Mouse (Mus musculus) adrenal gland, adult (tissue): ENCODE measurements around the gene Cers6.

Experiments used
- DNase-seq, 2 experiments: peaks; one replicate each; pipeline ENCODE4 v3.0.0; 2022 to 2023; ENCODE audit warnings: low spot score in 1 of 2; ENCODE audit not compliant: inconsistent age in 2 of 2

Gene Cers6

GRCm38 (mm10) chr2:68879071-68879651 lies 17.9 kb downstream of the Cers6 start:
- DNase-seq = no peak

DNA sequence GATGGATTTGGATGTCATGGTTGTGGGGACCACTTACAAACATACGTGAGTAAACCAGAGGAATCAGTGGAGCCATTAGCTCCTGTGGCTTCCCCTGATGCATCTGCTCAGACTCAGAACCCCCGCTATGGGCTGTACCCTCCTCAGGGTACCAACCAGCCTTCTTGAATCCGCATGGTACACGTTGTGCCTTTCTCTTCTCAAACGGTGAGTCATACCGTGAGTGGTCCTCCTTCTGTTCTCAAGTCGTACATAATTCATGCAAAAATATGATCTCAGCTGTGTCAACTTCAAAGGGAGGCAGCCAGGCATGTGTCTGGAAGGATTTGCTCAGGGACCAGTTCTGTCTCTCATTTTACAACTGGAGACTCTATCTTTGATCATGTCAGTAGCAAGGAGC lies 23.3 kb downstream of the Cers6 start:
- no peak for DNase-seq

DNA sequence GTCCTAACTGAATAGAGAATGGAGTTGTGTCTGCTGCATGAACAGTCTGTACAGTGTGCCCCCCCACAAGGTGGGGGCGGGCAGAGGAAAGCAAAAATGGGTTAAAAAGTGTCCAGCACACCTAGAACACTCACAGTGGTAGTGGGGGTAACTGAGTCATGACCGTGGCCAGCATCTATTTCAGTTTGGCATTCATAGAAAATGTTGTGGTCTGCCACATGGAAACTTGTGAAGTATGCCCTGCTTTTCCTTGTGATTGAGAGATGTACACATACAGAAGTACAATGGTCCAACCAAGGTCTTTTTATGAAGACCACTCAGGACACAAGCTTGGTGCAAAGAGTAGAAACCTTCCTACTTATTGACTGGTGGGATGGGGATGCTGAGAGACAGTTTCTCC lies 24.0 kb downstream of the Cers6 start:
- no peak for DNase-seq

DNA sequence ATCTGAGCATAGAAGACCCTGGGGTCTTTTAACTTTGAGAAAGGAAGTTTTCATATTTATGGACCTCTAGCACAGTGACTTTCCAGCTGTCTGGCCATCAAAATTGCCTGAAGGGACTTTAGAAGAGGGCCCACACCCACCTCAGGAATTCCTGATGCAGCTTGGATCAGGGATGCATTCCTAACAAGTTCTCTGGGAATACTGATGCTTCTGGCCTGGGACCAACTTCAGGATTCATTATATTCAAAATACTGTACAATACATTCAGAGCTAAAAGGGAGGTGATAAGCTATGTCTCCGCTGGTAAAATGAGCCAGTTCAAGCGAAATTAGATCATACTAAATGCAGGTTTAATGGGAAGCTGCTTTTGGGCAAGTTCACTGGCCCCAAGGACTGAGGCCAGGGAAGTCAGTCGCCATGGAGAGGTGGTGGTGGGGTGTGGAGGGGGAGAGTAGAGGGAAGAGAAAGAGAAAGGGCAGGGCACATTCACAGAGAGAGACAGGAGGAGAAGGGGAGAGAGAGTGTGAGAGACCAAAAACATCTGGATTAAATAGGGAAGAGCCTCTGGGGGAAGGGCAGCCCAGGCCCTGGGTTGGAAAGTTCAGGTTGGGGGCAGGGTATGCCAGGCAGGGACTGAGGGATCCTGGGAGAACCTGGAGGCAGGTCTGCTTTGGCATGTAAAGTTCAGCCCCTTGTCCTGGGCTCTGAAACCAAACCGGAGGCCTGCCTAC lies 24.7 kb downstream of the Cers6 start:
- no peak for DNase-seq

DNA sequence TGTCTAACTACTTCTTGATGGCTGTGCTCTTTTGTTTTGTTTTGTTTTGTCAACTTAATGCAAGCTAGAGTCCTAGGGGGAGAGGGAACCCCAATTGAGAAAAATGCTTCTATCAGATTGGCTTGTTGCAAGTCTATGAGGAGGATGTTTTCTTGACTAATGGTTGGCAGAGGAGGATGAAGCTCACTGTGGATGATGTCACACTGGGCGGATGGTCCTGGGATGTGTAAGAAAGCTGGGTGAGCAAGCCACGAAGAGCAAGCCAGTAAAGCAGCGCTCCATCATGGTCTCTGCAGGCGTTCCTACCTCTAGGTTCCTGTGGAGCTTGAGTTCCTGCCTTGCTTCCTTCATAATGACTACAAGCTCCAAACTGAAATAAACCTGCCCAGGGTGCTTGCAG lies 25.4 kb downstream of the Cers6 start:
- DNase-seq = no peak

- no peak for DNase-seq
Observed at GRCm38 (mm10) chr2:68888094-68888705, 27.0 kb downstream of the Cers6 start.

DNA sequence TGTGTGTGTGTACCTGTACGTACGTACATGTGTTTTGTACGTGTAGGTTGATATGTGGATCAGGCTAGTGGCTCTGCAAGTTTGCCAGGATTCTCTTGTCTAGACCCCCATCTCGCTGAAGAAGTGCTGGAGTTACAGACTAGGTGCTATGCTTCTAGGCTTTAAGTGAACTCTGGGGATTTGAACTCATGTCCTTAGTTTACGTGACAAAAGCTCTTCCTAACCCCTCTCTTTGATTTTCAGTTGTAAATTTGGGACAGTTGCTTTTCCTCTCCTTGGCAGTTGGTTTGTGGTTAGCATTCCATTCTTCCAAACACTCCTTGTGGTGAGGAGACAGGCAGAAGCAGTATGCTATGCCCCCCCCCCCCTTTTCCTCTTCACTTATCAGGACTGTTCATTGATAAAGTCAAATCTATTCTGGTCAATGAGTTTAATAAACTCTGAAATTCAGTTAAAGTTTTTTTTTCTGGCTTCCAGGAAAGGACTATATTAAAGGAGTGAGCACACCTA lies 28.5 kb downstream of the Cers6 start:
- DNase-seq = no peak

DNA sequence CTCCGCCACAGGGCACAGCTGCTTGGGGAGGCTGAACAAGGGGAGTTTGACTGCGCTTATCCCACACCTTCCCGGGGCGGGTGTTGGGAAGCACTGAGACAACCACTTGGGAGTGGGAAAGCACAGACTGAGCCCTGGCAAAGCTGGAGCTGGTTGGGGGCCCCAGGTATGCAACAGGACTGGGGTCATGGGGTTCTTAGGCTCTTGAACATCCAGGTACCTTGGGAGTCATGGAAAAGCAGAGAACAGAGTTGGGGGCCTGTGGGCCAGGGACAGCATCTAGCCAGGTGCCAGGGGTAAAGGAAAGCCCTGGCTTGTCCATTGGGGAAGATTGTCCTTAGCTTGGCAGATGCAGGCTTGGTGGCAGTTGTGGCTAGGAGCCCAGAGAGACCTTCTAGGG lies 31.2 kb downstream of the Cers6 start:
- no peak for DNase-seq

DNA sequence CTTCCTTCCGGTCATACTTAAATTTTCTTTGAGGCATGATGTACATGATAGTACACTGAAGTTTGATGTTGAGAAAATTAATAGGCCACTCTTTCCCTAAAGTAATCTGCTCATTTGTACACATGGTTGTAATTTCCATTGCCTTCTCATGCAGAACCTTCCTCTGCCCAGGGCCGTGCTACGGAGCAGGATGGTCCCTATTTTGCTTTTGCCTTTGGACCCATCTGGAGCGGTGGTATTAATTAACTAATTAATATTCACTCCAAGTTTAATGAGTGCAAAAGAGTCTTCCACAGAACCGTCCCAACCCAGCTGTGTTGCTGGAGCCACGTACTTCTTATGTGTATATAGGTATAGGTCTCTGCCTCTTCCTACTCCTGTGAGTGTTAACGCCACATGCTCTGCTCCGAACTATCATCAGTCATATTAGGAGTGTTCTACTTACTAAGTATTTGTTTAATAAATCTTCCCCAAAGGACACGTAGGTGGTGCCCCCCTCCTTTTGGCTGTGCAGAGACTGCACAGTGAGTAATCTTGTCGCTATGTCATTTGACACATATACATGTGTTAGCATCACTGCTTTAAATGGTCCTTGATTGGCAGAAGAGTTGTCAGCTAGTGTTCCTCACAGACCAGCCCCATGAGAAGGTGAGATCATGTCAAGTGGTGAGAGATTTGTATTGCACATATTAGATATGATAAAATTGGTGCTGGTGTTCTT lies 34.0 kb downstream of the Cers6 start:
- no peak for DNase-seq

- DNase-seq = no peak
Observed at GRCm38 (mm10) chr2:68896196-68896595, 35.0 kb downstream of the Cers6 start.

DNA sequence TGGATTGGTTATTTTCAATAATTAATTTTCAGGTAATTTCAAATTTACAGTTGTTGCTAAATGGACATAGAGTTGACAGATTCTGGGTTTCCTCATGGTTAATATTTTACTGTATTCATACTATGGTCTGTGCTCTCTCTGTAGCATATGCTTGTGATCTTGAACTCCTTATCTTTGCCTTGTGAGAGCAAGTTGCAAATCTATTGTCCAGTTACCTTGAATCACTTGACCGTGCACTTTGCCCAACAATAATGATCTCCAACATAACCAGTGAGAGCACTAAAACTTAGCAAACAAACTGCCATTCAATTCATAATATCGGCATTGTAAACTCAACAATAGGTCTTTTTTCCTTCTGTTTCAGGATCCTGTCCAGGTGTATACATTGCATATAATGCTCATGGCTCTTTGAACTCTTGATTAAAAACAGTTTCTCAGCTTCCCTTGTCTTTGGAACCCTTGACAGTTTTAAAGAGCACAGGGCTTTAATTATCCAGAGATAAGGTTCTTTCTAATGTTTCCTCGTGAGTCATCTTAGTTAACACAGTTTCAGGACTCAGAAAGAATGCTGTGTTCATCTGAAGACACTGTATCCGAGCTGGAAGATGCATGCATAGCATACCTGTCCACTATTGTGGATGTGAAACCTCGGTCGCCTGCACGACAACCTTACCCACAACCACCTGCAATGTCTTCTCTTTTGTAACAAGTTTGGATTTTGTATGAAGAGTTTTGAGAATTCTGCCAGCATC lies 38.7 kb downstream of the Cers6 start:
- no peak for DNase-seq

GRCm38 (mm10) chr2:68900640-68901378 lies 39.6 kb downstream of the Cers6 start:
- no peak for DNase-seq

DNA sequence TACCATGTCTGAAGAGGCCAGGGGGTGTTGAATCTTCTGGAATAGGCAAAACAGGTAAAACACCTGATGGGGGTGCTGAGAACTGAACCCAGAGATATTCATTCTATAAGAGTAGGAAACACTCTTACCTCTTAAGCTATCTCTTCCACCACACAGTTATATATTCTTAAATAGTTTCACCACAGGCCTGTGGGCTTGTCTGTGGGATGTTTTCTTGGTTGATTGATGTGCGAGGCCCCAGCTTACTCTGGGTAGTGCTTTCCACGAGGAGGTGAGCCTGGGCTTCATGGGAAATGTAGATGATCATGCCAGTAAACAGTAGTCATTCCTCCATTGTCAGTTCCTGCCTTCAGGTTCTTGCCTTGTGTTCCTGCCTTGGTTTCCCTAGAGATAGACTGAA lies 40.5 kb downstream of the Cers6 start:
- DNase-seq = no peak

GRCm38 (mm10) chr2:68902546-68902945 lies 41.3 kb downstream of the Cers6 start:
- peak; percentile 20 to 64 for DNase-seq

- no peak for DNase-seq
Observed at GRCm38 (mm10) chr2:68906921-68907320, 45.7 kb downstream of the Cers6 start.

DNA sequence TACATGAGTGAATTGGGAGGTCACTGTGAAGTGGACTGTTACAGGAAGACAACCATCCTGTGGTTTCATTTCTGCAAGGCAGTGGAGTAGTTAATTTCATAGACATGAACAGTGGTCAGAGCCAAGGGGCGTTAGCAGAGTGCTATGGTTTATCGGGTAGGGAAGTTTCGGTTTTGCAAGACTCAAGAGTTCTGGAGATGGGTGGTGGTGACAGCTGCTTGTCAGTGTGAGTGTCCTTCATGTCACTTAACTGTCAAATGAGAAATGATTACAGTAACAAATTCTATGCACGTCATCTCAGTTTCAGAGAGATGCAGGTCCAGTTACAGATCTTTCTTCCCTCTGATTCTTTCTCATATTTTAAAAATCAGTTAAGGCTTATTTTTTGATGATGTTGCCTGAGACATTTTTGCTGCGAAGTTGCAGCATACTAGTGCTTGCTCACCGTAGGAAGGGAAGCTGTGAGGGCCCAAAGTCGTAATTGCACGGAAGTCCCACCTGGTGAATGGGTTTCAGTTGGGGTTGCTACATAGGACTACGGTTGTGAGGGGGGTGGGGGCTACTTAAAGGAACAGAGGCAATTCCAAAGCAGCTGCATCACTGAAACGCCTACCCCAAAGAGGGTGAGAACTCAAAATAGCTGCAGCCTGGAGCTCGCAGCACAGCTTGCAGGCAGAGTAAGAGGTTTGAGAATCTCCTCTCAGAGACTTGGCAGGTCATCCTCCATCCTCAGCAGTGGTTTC lies 46.7 kb downstream of the Cers6 start:
- DNase-seq = no peak

GRCm38 (mm10) chr2:68910727-68911126 lies 49.5 kb downstream of the Cers6 start:
- DNase-seq = no peak

DNA sequence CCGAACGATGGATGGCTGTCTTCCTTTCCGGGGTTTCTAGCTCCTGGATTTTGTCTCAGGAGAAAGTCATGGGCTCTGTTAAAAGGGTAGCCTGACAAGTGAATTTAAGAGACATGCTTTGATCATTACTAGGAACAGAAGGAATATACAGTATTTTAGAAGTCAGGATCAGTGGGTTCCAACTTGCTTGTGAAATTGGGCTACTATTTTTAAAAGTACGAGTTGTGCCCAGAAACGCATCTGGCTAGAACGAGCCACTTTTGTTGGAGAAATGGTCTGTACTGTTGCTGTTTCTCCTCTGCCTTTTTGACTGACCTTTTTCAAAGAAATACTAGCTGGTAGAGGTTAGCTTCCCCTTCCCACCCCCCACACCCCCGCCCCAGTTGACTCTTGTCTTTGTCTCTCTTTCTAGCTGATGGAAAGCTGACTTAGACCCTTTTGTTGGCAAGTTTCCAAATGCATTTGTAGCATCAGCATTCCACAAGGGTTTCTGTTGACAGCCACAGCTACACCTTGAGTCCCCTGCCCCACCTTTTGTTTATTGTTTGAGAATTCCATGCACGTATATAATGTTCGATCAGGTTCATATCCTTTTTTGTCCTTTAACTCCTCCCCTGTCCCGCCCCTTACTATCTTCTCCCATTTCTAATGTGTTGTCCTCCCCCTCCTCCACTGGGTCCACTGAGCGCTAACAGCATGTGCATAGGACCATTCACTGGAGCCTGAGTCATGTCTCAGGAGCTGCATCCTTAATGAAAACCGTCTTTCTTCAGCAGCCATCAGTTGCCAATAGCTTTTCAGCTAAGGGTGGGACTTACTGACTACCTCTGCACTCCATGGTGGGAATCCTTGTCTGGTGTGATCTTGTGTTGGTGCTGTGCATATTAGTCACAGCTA lies 50.6 kb downstream of the Cers6 start:
- no peak for DNase-seq

DNA sequence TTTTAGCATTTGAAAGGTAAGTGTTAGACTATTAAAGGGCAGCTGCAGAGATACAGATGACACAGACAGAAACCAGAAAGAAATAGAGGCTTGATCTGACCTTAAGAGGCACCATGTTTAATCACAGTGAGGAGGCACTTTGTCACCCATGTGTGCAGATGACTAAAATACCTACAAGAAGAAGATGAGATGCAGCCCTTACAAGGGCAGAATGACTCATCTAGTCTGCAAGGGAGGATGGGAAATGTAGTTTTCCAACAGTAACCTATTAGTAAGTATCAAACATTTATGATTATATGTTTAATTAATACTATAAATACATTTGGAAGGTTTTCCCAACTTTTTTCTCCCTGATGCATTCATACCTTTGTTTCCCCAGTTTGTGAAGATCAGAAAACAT lies 54.5 kb downstream of the Cers6 start:
- DNase-seq = no peak
